Mouse (Mus musculus) MEL (cell line): Measurements from ENCODE around the gene Gm3526. TPM values are rescaled to one million over a fixed set of nuclear protein-coding genes. Genes with fewer than 3 reads are reported as not detected.
"Not testable (repeated sequence)": the region's sequence is repeated elsewhere in the genome, so short reads cannot be mapped to it uniquely, and the experiment has no call there.

Experiments used
- DNase-seq: peaks from one replicate; pipeline ENCODE4 v3.0.0; 2011; ENCODE audit warnings: low read depth, low spot score
- H3K27ac ChIP-seq: 2 replicates; pipeline ENCODE4 v1.5.1; 2012; ENCODE audit warnings: low read depth, mild to moderate bottlenecking, control low read depth, low read length, moderate library complexity; ENCODE audit not compliant: control insufficient read depth
- H3K27me3 ChIP-seq, 2 experiments: fragments of 150-350 bp in 1 of 2; sonication (generic) in 1 of 2; 2 replicates each; pipeline ENCODE4 v1.6.1; 2012; ENCODE audit warnings: low read length in 2 of 2, mild to moderate bottlenecking in 2 of 2, improper control_type of control experiment in 1 of 2, moderate library complexity in 1 of 2; ENCODE audit not compliant: insufficient read depth in 2 of 2, control insufficient read depth in 1 of 2
- H3K36me3 ChIP-seq, 2 experiments: 2 replicates each; pipeline ENCODE4 v1.6.1; 2012 to 2014; ENCODE audit warnings: low read length in 2 of 2, improper control_type of control experiment in 1 of 2, inconsistent platforms in 1 of 2, mild to moderate bottlenecking in 1 of 2; ENCODE audit not compliant: insufficient read depth in 2 of 2, control insufficient read depth in 1 of 2
- H3K4me1 ChIP-seq, 2 experiments: fragments of 150-350 bp in 1 of 2; sonication (generic) in 1 of 2; 2 replicates each; pipeline ENCODE4 v1.6.1; 2012; ENCODE audit warnings: low read length in 2 of 2, improper control_type of control experiment in 1 of 2, mild to moderate bottlenecking in 1 of 2; ENCODE audit not compliant: insufficient read depth in 2 of 2, control insufficient read depth in 1 of 2
- H3K4me3 ChIP-seq, 2 experiments: fragments of 150-350 bp in 1 of 2; sonication (generic) in 1 of 2; 2 replicates each; pipeline ENCODE4 v1.5.1; 2012; ENCODE audit warnings: low read depth in 2 of 2, low read length in 2 of 2, mild to moderate bottlenecking in 2 of 2, moderate library complexity in 2 of 2, control low read depth in 1 of 2, improper control_type of control experiment in 1 of 2; ENCODE audit not compliant: control insufficient read depth in 1 of 2, insufficient read depth in 1 of 2
- H3K79me2 ChIP-seq: 2 replicates; pipeline ENCODE4 v1.6.1; 2012; ENCODE audit warnings: mild to moderate bottlenecking, low read length, moderate library complexity; ENCODE audit not compliant: control insufficient read depth, poor library complexity, insufficient read depth
- H3K9ac ChIP-seq: 2 replicates; pipeline ENCODE4 v1.6.1; 2012; ENCODE audit warnings: low read depth, mild to moderate bottlenecking, control low read depth, low read length, moderate library complexity; ENCODE audit not compliant: control insufficient read depth, poor library complexity, severe bottlenecking
- H3K9me3 ChIP-seq: fragments of 150-350 bp; sonication (generic); replicated peaks from 2 replicates; pipeline ENCODE4 v1.6.1; 2012; ENCODE audit warnings: mild to moderate bottlenecking, low read length, improper control_type of control experiment, moderate library complexity; ENCODE audit not compliant: insufficient read depth
- polyA plus RNA-seq, 2 experiments: library from polyadenylated mRNA; stranded (reverse) in 1 of 2; unstranded in 1 of 2; fragments of >175 nt in 1 of 2; fragments of >200 nt in 1 of 2; gene quantifications; 2 replicates each; pipeline versions ENCODE4 v1.2.1 to v1.2.4; 2012; ENCODE audit warnings: low replicate concordance in 2 of 2, low read depth in 1 of 2; ENCODE audit not compliant: insufficient read length in 2 of 2, insufficient read depth in 1 of 2, missing spikeins in 1 of 2
- total RNA-seq: library from RNA; depleted of rRNA; stranded (reverse); fragments of 300-350 nt; gene quantifications from 2 replicates; pipeline ENCODE4 v1.2.3, GENCODE M21; 2012; rRNA removed

Gm3526 gene
- total RNA-seq (not detected in 2 replicates), polyA plus RNA-seq (not detected)

DNA sequence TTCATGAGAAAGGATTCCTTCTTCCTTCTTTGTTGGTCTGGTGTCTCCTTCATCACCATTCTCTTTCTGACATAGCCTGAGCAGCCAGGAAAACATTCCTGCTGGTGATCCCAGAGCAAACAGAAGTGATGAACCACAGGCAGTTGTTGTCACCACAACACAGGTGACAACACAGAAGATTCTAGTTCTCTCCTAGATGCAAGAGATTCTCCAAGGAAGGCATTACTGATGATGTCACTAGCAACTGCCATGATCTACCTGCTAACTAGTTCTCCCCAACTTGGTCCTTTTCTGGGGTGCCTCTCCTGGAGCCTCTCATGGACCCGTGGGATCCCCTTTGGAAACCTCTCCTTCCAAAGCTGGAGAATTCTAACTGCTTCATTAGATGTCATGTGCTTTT is at the start of gene Gm3526:
Gene Gm3526 (minus strand): TSS at position 101 of the 400 bp plus-strand sequence.
- not testable (repeated sequence) for H3K9me3 ChIP-seq, DNase-seq, H3K9ac ChIP-seq, H3K79me2 ChIP-seq, H3K36me3 ChIP-seq, H3K27ac ChIP-seq, H3K4me3 ChIP-seq, H3K4me1 ChIP-seq, H3K27me3 ChIP-seq

Other genes with a start within 250 kb of the Gm3526 start
- not detected in 2 replicates for gene Gm3298, start 244.7 kb downstream of the Gm3526 start, total RNA-seq
- not detected for gene Gm3298, start 244.7 kb downstream of the Gm3526 start, polyA plus RNA-seq
- gene 4930555G01Rik, start 210.0 kb downstream of the Gm3526 start, total RNA-seq = not detected in 2 replicates
- not detected for gene 4930555G01Rik, start 210.0 kb downstream of the Gm3526 start, polyA plus RNA-seq
- not detected in 2 replicates for gene Gm8281, start 189.5 kb downstream of the Gm3526 start, total RNA-seq
- gene Gm8281, start 189.5 kb downstream of the Gm3526 start, polyA plus RNA-seq = not detected
- gene Gm8279, start 129.1 kb downstream of the Gm3526 start, total RNA-seq = not detected in 2 replicates
- not detected for gene Gm8279, start 129.1 kb downstream of the Gm3526 start, polyA plus RNA-seq
- gene Gm3317, start 96.0 kb downstream of the Gm3526 start, total RNA-seq = not detected in 2 replicates
- not detected for gene Gm3317, start 96.0 kb downstream of the Gm3526 start, polyA plus RNA-seq
- gene Gm8271, start 74.8 kb downstream of the Gm3526 start, total RNA-seq = not detected in 2 replicates
- gene Gm8271, start 74.8 kb downstream of the Gm3526 start, polyA plus RNA-seq = not detected
- not detected in 2 replicates for gene Gm3542, start 74.3 kb upstream of the Gm3526 start, total RNA-seq
- gene Gm3542, start 74.3 kb upstream of the Gm3526 start, polyA plus RNA-seq = not detected
- gene Gm3500, start 128.5 kb upstream of the Gm3526 start, total RNA-seq = not detected in 2 replicates
- not detected for gene Gm3500, start 128.5 kb upstream of the Gm3526 start, polyA plus RNA-seq
- gene Gm3194, start 194.9 kb upstream of the Gm3526 start, total RNA-seq = not detected in 2 replicates
- not detected for gene Gm3194, start 194.9 kb upstream of the Gm3526 start, polyA plus RNA-seq
- not detected in 2 replicates for gene Gm8246, start 217.2 kb upstream of the Gm3526 start, total RNA-seq
- gene Gm8246, start 217.2 kb upstream of the Gm3526 start, polyA plus RNA-seq = not detected
- gene Gm3187, start 223.6 kb upstream of the Gm3526 start, total RNA-seq = not detected in 2 replicates
- not detected for gene Gm3187, start 223.6 kb upstream of the Gm3526 start, polyA plus RNA-seq
- gene Gm3488, start 241.1 kb upstream of the Gm3526 start, total RNA-seq = not detected in 2 replicates
- gene Gm3488, start 241.1 kb upstream of the Gm3526 start, polyA plus RNA-seq = not detected